Mouse (Mus musculus): ENCODE measurements around the gene Cyp4a12a. TPM values are rescaled to one million over a fixed set of nuclear protein-coding genes. Genes with fewer than 3 reads are reported as not detected.

Gene Cyp4a12a
- polyA plus RNA-seq, 1 experiment from 2014 or later = not detected

Other genes with a start within 250 kb of the Cyp4a12a start
- 4.6 and 6.4 TPM in 2 replicates for gene Tal1, start 242.6 kb upstream of the Cyp4a12a start, polyA plus RNA-seq (2015; fragmentation: Nextera tagmentation; extraction: Ambion mirVana)
- 2.0 and 2.3 TPM in 2 replicates for gene Pdzk1ip1, start 210.3 kb upstream of the Cyp4a12a start, polyA plus RNA-seq (2015; fragmentation: Nextera tagmentation; extraction: Ambion mirVana)
- gene Cyp4x1, start 164.8 kb upstream of the Cyp4a12a start, polyA plus RNA-seq (2015; fragmentation: Nextera tagmentation; extraction: Ambion mirVana) = 11.8 and 15.4 TPM in 2 replicates
- not detected in 2 replicates for gene Cyp4a29, start 57.0 kb upstream of the Cyp4a12a start, polyA plus RNA-seq (2015; fragmentation: Nextera tagmentation; extraction: Ambion mirVana)
- gene Cyp4a12b, start 112.6 kb downstream of the Cyp4a12a start, polyA plus RNA-seq (2015; fragmentation: Nextera tagmentation; extraction: Ambion mirVana) = not detected in 2 replicates
- gene Cyp4a30b, start 153.6 kb downstream of the Cyp4a12a start, polyA plus RNA-seq (2015; fragmentation: Nextera tagmentation; extraction: Ambion mirVana) = not detected in 2 replicates
- not detected in 2 replicates for gene Cyp4a14, start 197.1 kb downstream of the Cyp4a12a start, polyA plus RNA-seq (2015; fragmentation: Nextera tagmentation; extraction: Ambion mirVana)
- gene Cyp4a10, start 219.2 kb downstream of the Cyp4a12a start, polyA plus RNA-seq (2015; fragmentation: Nextera tagmentation; extraction: Ambion mirVana) = not detected in 2 replicates

Measured in midbrain, embryonic 16.5 days (tissue).